Mouse (Mus musculus): ENCODE data around the gene Prickle1. TPM values are rescaled to one million over a fixed set of nuclear protein-coding genes. Genes with fewer than 3 reads are reported as not detected.

The Prickle1 gene
- polyA plus RNA-seq, 1 experiment from 2014 or later: 10.8 TPM

DNA sequence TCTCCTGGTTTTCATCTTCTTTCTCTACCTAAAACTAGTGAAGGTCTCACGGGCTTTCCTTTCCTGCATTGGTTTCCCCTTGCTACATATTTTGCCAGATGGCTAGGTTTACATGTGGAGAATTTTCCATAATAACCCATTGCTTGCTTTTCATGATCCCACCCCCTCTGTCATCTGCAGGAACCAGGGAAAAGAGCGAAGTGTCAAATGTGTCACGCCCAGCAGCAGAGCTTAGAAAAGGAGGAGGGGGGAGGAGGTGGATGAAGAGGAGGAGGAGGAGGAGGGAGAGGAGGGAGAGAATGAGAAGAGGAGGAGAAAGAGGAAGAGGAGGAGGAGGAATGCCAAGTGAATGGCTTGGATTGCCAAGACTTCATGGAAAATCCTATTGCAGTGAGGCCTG, 17.9 kb upstream of the Prickle1 start:
- DNase-seq (ENCODE audit: low spot score): no peak
- WGBS: 82% methylated on average over 3 of the region's 3 CpGs
- Histone ChIP-seq H3K27me3 (ENCODE audit: low read depth, poor library complexity, severe bottlenecking) (no peaks in the 10 kb centered on the region), H3K4me1 (no peaks in the 10 kb centered on the region), H3K36me3 (no peaks in the 10 kb centered on the region), H3K27ac (replicated peaks) (no peak overlapping the region), H3K9me3 (replicated peaks) (no peaks in the 10 kb centered on the region; the same call in 1 of the 2 replicates), H3K4me3 (no peak overlapping the region)

DNA sequence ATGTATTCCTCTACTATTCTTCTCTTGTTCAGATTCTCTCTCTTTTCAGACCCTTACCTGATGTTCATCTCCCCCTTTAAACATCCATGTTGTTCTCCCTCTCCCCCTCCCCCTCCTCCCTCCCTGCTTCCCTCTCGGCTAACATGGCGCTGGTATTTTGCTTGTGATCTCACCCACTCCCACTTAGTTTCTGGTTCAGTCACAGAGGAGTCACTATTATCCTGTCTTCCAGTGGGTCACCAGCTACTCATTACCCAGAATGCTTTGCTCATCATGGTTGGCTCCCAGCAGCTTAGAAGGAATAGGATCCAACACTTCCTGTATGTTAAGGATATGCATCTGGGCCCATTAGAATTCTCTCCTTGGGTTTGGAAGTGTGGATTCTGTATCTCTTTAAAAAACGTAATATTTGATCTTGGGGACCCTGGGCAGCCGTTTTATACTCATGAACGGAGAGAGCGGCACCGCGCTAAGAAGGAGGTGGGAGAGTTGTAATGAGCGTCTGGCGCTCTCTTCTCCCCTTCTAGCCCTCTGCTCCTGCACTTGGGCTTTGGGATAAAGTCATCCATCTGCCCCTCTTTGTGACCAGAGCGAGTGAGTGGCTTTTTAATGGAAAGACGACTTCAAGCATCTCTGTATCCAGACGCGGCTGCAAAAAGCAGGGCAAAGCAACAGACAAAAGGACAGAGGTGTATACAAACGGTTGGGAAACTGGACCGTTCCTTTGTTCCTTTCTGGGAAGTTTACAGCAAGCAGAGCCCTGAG, 16.0 kb upstream of the Prickle1 start:
- H3K27me3 ChIP-seq (ENCODE audit: low read depth, poor library complexity, severe bottlenecking): no peaks in the 10 kb centered on the region
- DNase-seq (ENCODE audit: low spot score): no peak
- H3K4me3 ChIP-seq: no peak overlapping the region
- no peak overlapping the region for H3K27ac ChIP-seq (replicated peaks)
- no peaks in the 10 kb centered on the region for H3K4me1 ChIP-seq
- H3K9me3 ChIP-seq (replicated peaks): no peaks in the 10 kb centered on the region; the same call in 1 of the 2 replicates
- H3K36me3 ChIP-seq: no peaks in the 10 kb centered on the region
- WGBS: 92% methylated on average over 16 of the region's 16 CpGs

DNA sequence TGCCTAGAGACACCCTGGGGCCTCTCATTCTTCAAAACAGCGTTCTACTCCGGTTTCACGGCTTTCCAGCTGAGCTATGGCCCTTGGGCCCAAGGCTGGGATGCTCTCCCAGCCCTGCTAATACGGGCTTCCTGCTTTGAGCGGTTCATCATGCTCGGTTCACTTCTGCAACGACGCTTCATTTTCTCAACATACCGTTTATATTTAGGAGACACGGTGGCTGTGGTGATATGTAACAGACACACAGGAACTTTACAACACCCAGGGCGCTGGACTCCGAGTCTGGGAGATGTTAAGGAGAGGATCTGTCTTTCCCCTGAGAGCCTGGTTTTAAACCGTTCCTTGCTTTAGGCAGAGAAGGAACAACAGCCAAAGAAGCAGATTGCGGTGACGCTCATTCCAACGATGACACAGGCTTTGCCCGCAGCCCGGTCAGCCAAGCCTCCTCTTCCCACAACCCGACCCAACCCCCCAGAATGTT, 15.1 kb upstream of the Prickle1 start:
- H3K36me3 ChIP-seq: no peaks in the 10 kb centered on the region
- H3K27ac ChIP-seq (replicated peaks): no peak overlapping the region
- H3K27me3 ChIP-seq (ENCODE audit: low read depth, poor library complexity, severe bottlenecking): no peaks in the 10 kb centered on the region
- no peak for DNase-seq (ENCODE audit: low spot score)
- no peaks in the 10 kb centered on the region for H3K4me1 ChIP-seq
- H3K9me3 ChIP-seq (replicated peaks): no peaks in the 10 kb centered on the region; the same call in 1 of the 2 replicates
- 79% methylated on average over 19 of the region's 19 CpGs for WGBS
- no peak overlapping the region for H3K4me3 ChIP-seq

DNA sequence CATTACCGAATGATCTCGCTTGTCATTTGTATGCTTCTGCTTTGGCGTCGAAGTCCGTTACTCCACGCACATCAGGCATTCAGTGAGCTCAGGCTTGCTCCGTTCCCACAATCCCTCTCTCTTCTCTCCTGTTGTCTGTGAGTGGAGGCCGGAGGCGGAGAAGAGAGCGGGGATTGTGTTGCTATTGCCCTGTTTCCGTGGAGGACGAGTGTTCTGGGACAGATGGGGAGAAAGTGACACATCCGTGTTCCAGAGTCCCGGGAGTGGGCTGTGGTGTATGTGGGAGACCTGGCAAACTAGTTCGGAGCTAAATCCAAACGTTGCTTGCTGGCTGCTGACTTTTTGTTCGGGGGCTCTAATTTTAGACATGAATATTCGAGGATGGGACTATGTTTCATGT, 14.6 kb upstream of the Prickle1 start:
- Histone ChIP-seq H3K36me3 (no peaks in the 10 kb centered on the region), H3K27me3 (ENCODE audit: low read depth, poor library complexity, severe bottlenecking) (no peaks in the 10 kb centered on the region), H3K9me3 (replicated peaks) (no peaks in the 10 kb centered on the region; the same call in 1 of the 2 replicates), H3K27ac (replicated peaks) (no peak overlapping the region), H3K4me1 (no peaks in the 10 kb centered on the region), H3K4me3 (no peak overlapping the region)
- DNase-seq (ENCODE audit: low spot score): no peak
- 87% methylated on average over 18 of the region's 18 CpGs for WGBS

DNA sequence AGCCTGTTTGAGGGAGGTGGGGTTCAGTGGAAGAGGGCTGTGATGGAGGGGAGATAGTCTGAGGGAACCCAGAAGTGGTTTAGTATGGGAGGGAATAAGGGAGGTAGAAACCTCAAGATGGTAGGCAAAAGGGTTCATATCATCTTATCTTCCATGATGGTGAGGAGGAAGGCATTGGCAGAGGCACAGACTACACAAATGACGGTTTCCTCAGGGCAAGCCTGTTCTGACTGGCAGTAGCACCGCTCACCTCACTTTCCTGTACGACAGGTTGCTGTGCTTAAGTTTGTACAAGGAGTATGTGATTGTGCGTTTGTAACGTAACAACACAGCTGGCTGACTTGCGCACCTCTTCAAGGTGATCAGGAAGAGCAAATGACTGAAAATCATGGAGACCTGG, 7.2 kb upstream of the Prickle1 start:
- WGBS: 93% methylated on average over 6 of the region's 6 CpGs
- Histone ChIP-seq H3K36me3 (no peaks in the 10 kb centered on the region), H3K9me3 (replicated peaks) (no peaks in the 10 kb centered on the region), H3K27ac (replicated peaks) (no peak overlapping the region), H3K4me1 (no peaks in the 10 kb centered on the region), H3K27me3 (ENCODE audit: low read depth, poor library complexity, severe bottlenecking) (0 out of 2 replicates have a peak, but pooled peaks cover 4% of the 10 kb centered on the region), H3K4me3 (no peak overlapping the region)
- DNase-seq (ENCODE audit: low spot score): no peak

DNA sequence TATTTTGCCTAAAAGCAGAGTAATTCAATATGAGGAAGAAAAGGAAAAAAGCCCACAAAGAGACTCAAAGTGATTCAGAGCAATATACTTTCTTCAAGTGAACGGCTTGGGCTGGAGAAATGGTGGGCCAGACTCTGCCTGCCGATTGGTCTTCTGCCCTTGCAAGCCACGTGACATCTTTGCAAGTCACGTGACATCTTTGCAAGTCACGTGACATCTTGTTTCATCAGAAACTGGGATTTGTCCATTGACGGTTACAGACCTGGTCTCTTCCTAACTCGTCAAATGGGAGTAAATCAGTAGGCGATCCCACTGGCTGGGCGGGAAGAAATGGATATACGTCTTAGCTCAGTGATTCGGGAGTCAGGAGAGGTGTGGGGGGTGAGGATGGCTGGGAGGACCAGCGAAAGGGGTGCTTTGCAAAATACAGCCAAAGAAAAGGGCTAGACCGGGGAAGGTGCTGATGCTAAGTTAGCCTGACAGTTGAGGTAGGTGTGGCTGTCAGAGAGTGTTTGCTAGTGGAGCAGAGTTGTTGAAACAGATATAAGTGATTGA, 5.8 kb upstream of the Prickle1 start:
- no peak for DNase-seq (ENCODE audit: low spot score)
- Histone ChIP-seq H3K4me3 (no peak overlapping the region), H3K36me3 (no peaks in the 10 kb centered on the region), H3K27me3 (ENCODE audit: low read depth, poor library complexity, severe bottlenecking) (peaks cover 17% of the 10 kb centered on the region; the same call in 1 of the 2 replicates), H3K27ac (replicated peaks) (no peak overlapping the region), H3K9me3 (replicated peaks) (no peaks in the 10 kb centered on the region), H3K4me1 (peaks cover 2% of the 10 kb centered on the region)
- WGBS: 93% methylated on average over 13 of the region's 13 CpGs

DNA sequence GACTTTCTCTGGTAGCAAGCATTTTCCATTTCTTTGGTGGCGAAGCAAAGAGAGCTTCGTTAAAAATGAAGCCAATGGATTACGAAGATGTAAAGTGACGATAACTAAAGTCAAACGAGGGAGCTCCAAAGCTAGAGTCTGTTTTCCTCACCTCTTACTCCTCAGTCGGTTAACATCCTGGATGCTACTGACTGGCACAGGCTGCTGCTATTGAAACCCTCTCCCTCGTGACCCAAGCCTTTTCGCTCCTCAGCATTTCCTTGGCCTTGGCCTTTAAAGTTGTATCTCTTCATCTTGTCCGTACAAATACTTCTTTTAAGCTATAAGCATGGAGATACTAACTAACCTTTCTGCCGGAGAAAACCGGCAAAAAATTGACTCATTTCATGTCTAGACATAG, 1.3 kb upstream of the Prickle1 start:
- Histone ChIP-seq H3K27ac (replicated peaks) (no peak overlapping the region), H3K36me3 (no peaks in the 10 kb centered on the region), H3K4me3 (no peak overlapping the region), H3K9me3 (replicated peaks) (no peaks in the 10 kb centered on the region), H3K4me1 (peaks cover 33% of the 10 kb centered on the region), H3K27me3 (ENCODE audit: low read depth, poor library complexity, severe bottlenecking) (peaks cover 40% of the 10 kb centered on the region)
- no peak for DNase-seq (ENCODE audit: low spot score)
- 71% methylated on average over 11 of the region's 11 CpGs for WGBS

DNA sequence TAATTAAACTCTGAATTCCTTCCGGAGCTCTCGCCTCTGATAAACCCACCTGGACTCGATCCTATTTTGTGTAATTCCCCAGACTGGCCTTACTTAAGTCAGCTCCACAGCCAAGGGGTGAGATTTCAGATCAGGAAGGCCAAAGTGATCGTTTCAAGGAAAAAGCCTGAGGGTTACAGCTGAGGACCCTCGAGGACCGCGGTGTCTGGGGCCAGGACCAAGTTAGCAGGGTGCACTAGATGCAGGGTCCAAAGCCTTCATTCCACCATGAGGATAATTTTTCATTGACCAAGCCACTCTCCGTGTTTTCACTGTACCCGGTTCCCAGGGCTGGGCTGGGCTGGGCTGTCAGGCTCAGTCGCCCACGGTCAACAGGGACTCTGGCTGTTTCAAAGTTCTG, 594 bp upstream of the Prickle1 start:
- H3K4me3 ChIP-seq: peak overlapping the region; percentile 80
- H3K9me3 ChIP-seq (replicated peaks): no peaks in the 10 kb centered on the region
- peak overlapping the region; percentile 87 for H3K27ac ChIP-seq (replicated peaks)
- H3K36me3 ChIP-seq: no peaks in the 10 kb centered on the region
- DNase-seq (ENCODE audit: low spot score): peak; percentile 82
- peaks cover 43% of the 10 kb centered on the region for H3K27me3 ChIP-seq (ENCODE audit: low read depth, poor library complexity, severe bottlenecking)
- 2% methylated on average over 11 of the region's 11 CpGs for WGBS
- peaks cover 40% of the 10 kb centered on the region for H3K4me1 ChIP-seq

DNA sequence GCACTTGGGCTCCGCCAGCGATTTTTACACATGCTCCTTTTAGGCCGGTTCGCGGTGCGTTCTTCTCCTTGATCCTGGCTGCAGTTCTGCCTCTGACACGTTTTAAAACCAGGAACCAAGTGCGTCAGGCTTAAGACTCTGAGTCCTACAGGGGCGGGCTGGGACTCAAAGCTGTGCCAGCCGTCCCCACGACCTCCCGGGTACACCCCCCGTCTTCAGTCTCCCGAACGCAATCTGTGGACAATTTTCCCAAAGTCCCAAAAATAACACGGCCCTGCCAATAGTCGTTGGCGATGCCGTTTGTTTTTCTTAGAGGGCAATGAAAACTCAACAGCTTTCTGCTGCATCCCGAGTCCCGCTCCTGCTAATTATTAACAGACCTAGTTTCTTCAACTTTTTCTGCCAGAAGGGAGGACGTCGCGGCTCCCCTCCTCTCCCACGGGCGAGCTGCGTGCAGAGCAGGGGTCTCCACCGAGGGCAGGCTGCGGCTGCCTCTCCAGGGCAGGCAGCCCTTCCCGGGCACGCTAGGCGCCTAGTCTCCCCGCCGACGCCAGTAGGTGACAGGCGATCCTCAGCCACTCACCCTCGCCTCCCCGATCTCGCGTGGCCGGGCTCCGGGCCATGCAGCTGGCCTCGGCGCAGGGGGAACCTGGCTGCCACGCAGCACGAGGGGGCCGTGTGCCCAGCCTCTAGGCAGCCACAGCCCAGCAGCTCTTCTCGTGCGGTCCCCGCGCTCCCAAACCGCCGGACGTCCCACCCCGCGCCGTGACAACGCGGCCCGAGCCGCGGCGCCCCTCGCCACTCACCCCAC, 598 bp downstream of the Prickle1 start:
- DNase-seq (ENCODE audit: low spot score): peak; percentile 71
- Histone ChIP-seq H3K9me3 (replicated peaks) (no peaks in the 10 kb centered on the region), H3K27ac (replicated peaks) (peak overlapping the region; percentile 87), H3K4me1 (peaks cover 43% of the 10 kb centered on the region), H3K27me3 (ENCODE audit: low read depth, poor library complexity, severe bottlenecking) (peaks cover 43% of the 10 kb centered on the region), H3K4me3 (peak overlapping the region; percentile 80), H3K36me3 (no peaks in the 10 kb centered on the region)
- under 1% methylated on average over 64 of the region's 64 CpGs for WGBS

DNA sequence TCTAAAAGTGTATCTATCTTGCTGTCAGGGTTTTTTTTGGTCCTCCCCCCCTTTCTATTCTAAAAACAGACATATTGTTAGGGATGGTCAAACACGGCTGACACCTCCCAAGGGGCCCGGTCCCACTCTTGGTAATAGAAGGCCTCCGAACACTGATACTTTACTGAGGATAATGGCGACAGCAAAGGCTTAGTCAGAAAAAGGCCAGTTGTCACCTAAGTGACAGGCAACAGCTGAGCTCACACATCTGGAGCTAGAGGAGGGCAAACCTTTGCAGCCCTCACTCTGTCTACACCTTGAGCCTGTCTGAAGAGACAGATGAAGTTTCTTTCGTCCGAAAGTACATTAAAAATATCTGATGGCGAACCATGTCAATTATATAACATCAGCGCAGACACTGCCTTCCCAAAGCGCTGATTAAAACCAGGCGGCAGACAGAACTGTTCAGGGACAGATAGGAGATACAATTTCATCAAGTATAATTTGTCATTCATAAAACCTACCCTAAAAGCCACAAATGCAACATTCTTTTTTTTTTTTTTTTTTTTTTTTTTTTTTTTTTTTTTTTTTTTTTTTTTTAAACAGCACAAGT, 1.3 kb downstream of the Prickle1 start:
- no peaks in the 10 kb centered on the region for H3K36me3 ChIP-seq
- 0 out of 2 replicates have a peak overlapping the region, but pooled peaks have one; percentile 13 for H3K27ac ChIP-seq (replicated peaks)
- peak overlapping the region; percentile 80 for H3K4me3 ChIP-seq
- WGBS: 42% methylated on average over 10 of the region's 10 CpGs
- H3K27me3 ChIP-seq (ENCODE audit: low read depth, poor library complexity, severe bottlenecking): peaks cover 43% of the 10 kb centered on the region
- DNase-seq (ENCODE audit: low spot score): no peak
- peaks cover 43% of the 10 kb centered on the region for H3K4me1 ChIP-seq
- H3K9me3 ChIP-seq (replicated peaks): no peaks in the 10 kb centered on the region

DNA sequence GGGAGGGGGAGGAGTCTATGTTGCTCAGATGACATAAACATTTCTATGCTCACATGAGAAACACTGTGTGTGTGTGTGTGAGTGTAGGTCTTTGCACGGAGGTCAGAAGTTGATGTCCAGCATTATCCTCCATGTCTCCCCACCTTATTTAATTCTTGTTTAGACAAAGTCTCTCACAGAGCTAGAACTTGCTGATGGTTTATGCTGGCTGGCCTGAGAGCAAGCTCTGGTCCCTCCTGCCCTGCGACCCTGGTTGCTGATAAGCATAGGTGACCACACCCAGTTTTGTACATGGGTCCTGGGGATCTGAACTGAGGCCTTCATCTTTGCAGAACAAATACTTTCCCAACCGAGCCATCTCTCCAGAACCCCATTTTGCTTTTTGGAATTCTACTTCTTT, 3.1 kb downstream of the Prickle1 start:
- no peak overlapping the region for H3K27ac ChIP-seq (replicated peaks)
- peaks cover 43% of the 10 kb centered on the region for H3K4me1 ChIP-seq
- H3K36me3 ChIP-seq: no peaks in the 10 kb centered on the region
- DNase-seq (ENCODE audit: low spot score): no peak
- peaks cover 36% of the 10 kb centered on the region for H3K27me3 ChIP-seq (ENCODE audit: low read depth, poor library complexity, severe bottlenecking)
- H3K4me3 ChIP-seq: no peak overlapping the region
- H3K9me3 ChIP-seq (replicated peaks): no peaks in the 10 kb centered on the region
- WGBS: 77% methylated on average over 3 of the region's 3 CpGs

DNA sequence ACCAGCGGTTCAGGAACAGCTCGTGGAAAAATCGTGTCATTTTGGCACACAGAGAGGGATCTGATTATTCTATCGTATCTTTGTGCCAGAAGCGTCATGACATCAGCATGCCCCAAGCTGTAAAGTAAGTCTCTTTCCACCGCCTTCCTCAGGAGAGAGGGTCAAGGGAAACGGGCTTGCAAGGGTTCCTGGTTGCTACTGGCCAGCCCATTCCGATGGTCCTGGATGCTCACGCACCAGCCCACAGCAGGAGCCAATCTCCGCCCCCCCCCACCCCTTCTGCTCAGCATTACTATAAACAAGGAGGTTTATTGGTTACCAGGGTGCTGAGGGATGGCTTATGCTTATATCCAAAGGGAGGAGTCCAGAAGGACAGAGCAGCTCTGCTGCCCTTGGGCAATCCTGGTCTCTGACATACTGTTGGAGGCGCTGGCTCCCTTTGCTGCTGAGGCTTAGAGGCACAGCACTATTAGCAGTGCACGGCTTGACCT, 3.8 kb downstream of the Prickle1 start:
- no peaks in the 10 kb centered on the region for H3K36me3 ChIP-seq
- peak; percentile 64 for DNase-seq (ENCODE audit: low spot score)
- H3K27me3 ChIP-seq (ENCODE audit: low read depth, poor library complexity, severe bottlenecking): peaks cover 29% of the 10 kb centered on the region
- WGBS: 2% methylated on average over 12 of the region's 12 CpGs
- H3K27ac ChIP-seq (replicated peaks): peak overlapping the region; percentile 49; the same call in 1 of the 2 replicates
- H3K4me1 ChIP-seq: peaks cover 43% of the 10 kb centered on the region
- H3K4me3 ChIP-seq: peak overlapping the region; percentile 45
- H3K9me3 ChIP-seq (replicated peaks): no peaks in the 10 kb centered on the region
